Mouse (Mus musculus): ENCODE data around the gene Rint1. TPM values are rescaled to one million over a fixed set of nuclear protein-coding genes. Genes with fewer than 3 reads are reported as not detected.
"Not testable (repeated sequence)": the region's sequence is repeated elsewhere in the genome, so short reads cannot be mapped to it uniquely, and the experiment has no call there.

Gene Rint1
- polyA plus RNA-seq, 1 experiment from 2014 or later = 31.1 TPM

GRCm38 (mm10) chr5:23830897-23831752 is 43.6 kb downstream of the Rint1 start:
- Histone ChIP-seq H3K27ac (no peak overlapping the region), H3K4me2 (peak overlapping the region; percentile 34), H3K9me3 (no peaks in the 10 kb centered on the region), H3K4me1 (no peaks in the 10 kb centered on the region), H3K9ac (no peak overlapping the region), H3K4me3 (0 out of 2 replicates have a peak overlapping the region, but pooled peaks have one; percentile 13), H3K27me3 (replicated peaks) (peaks cover 13% of the 10 kb centered on the region; the same call in 1 of the 2 replicates), H3K36me3 (replicated peaks) (no peaks in the 10 kb centered on the region)
- WGBS = 49% methylated on average over 58 of the region's 58 CpGs
- ATAC-seq (replicated peaks) = no peak

- not testable (repeated sequence) for H3K4me3 ChIP-seq; H3K27ac ChIP-seq; ATAC-seq (replicated peaks); H3K4me2 ChIP-seq; H3K9me3 ChIP-seq; H3K9ac ChIP-seq; H3K4me1 ChIP-seq
- peaks cover 13% of the 10 kb centered on the region; the same call in 1 of the 2 replicates for H3K27me3 ChIP-seq (replicated peaks)
- H3K36me3 ChIP-seq (replicated peaks) = peaks cover 11% of the 10 kb centered on the region
- WGBS = 68% methylated on average over 1 of the region's 1 CpGs
Observed at GRCm38 (mm10) chr5:23835691-23836090, 48.2 kb downstream of the Rint1 start.

DNA sequence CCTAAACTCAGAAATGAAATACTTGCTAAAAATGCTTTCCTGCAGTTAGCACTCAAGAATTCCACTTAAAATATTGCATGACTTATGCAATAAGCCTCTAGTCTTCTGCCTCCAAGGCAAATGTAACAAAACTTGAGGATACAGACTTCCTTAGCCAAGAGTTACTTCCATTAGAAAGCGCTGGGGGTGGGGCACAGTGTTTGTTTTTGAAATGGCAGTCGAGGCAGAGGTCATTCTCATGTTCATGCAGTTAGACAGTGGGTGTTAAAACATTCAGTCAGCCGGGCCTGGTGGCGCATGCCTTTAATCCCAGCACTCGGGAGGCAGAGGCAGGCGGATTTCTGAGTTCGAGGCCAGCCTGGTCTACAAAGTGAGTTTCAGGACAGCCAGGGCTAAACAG is 50.6 kb downstream of the Rint1 start:
- Histone ChIP-seq H3K4me1 (peaks cover 11% of the 10 kb centered on the region), H3K9ac (no peak overlapping the region), H3K4me2 (no peak overlapping the region), H3K9me3 (no peaks in the 10 kb centered on the region), H3K4me3 (no peak overlapping the region), H3K27ac (no peak overlapping the region), H3K27me3 (replicated peaks) (no peaks in the 10 kb centered on the region), H3K36me3 (replicated peaks) (peaks cover 14% of the 10 kb centered on the region)
- WGBS = 91% methylated on average over 7 of the region's 7 CpGs
- no peak for ATAC-seq (replicated peaks)

DNA sequence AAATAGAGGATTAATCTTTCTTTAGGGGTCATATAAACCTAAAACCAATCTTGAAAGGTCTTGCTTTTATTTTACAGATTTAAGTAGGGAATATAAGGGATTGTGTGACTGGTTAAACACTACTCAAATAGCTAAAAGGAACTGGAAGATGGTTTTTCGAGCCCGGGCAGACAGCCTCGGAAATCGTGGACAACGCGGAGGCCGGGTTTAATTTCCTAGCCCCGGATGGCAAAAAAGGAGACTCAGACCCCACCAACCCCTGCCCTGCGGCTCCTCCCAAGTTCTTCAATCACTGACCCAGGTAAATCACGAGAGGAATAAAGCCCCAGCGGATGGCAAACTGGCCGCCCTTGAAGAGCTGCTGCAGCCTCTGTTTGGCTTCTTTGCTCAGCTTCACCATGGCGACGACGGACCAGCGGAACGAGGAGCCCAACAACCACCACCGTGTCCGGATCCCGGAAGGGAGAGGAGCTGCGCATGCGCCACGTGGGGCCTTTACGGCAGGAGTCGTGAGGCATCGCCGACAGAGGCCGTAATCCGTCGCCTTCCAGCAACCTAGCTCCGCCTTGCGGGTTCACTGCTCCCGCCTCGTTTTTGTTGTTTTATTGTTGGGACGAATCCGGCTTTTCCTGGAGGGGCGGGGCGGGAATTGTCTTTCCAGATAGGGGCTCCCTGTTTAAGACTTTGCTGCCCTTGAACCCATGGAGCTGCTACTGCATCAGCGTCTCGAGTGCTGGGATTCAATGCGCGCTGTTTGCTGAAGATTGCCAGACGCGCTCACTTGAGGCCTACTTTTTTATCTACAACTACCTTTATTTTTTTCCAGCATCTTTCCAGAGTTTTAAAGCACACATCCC is 56.4 kb downstream of the Rint1 start, which contains the start of gene Tomm7:
Gene Tomm7 (minus strand): TSS at position 488 of the 857 bp plus-strand sequence.
- under 1% methylated on average over 44 of the region's 44 CpGs for WGBS
- H3K4me3 ChIP-seq = peak within 1 kb of the TSS; percentile 88
- H3K4me1 ChIP-seq = peaks cover 21% of the 10 kb centered on the region
- H3K9ac ChIP-seq = peak within 1 kb of the TSS; percentile 90
- peak within 1 kb of the TSS; percentile 68 for H3K4me2 ChIP-seq
- ATAC-seq (replicated peaks) = peak; percentile 95
- peak within 1 kb of the TSS; percentile 88 for H3K27ac ChIP-seq
- no peaks in the 10 kb centered on the region for H3K27me3 ChIP-seq (replicated peaks)
- peaks cover 11% of the 10 kb centered on the region for H3K36me3 ChIP-seq (replicated peaks)
- H3K9me3 ChIP-seq = no peaks in the 10 kb centered on the region

- H3K9ac ChIP-seq = peak overlapping the region; percentile 90
- H3K4me1 ChIP-seq = peaks cover 21% of the 10 kb centered on the region
- H3K4me3 ChIP-seq = peak overlapping the region; percentile 88
- WGBS = 34% methylated on average over 7 of the region's 7 CpGs
- peak overlapping the region; percentile 88 for H3K27ac ChIP-seq
- no peaks in the 10 kb centered on the region for H3K27me3 ChIP-seq (replicated peaks)
- no peaks in the 10 kb centered on the region for H3K9me3 ChIP-seq
- peak overlapping the region; percentile 68 for H3K4me2 ChIP-seq
- 0 out of 2 replicates have a peak, but pooled peaks cover 5% of the 10 kb centered on the region for H3K36me3 ChIP-seq (replicated peaks)
- ATAC-seq (replicated peaks) = peak; percentile 21; the same call in 1 of the 2 replicates
Observed at GRCm38 (mm10) chr5:23844531-23844841, 57.0 kb downstream of the Rint1 start.

GRCm38 (mm10) chr5:23845141-23845540 is 57.6 kb downstream of the Rint1 start:
- H3K4me3 ChIP-seq = peak overlapping the region; percentile 88; the same call in 1 of the 2 replicates
- H3K4me2 ChIP-seq = peak overlapping the region; percentile 68; the same call in 1 of the 2 replicates
- H3K27ac ChIP-seq = no peak overlapping the region
- H3K36me3 ChIP-seq (replicated peaks) = 0 out of 2 replicates have a peak, but pooled peaks cover 3% of the 10 kb centered on the region
- H3K27me3 ChIP-seq (replicated peaks) = no peaks in the 10 kb centered on the region
- peaks cover 21% of the 10 kb centered on the region for H3K4me1 ChIP-seq
- 80% methylated on average over 3 of the region's 3 CpGs for WGBS
- ATAC-seq (replicated peaks) = no peak
- H3K9ac ChIP-seq = no peak overlapping the region
- no peaks in the 10 kb centered on the region for H3K9me3 ChIP-seq

GRCm38 (mm10) chr5:23850345-23851159 is 63.0 kb downstream of the Rint1 start:
- under 1% methylated on average over 61 of the region's 61 CpGs for WGBS
- Histone ChIP-seq H3K4me2 (peak overlapping the region; percentile 79), H3K4me3 (peak overlapping the region; percentile 96), H3K4me1 (peaks cover 7% of the 10 kb centered on the region), H3K36me3 (replicated peaks) (peaks cover 9% of the 10 kb centered on the region; the same call in 1 of the 2 replicates), H3K9me3 (no peaks in the 10 kb centered on the region), H3K9ac (peak overlapping the region; percentile 79), H3K27ac (peak overlapping the region; percentile 81), H3K27me3 (replicated peaks) (no peaks in the 10 kb centered on the region)
- ATAC-seq (replicated peaks) = peak; percentile 97

DNA sequence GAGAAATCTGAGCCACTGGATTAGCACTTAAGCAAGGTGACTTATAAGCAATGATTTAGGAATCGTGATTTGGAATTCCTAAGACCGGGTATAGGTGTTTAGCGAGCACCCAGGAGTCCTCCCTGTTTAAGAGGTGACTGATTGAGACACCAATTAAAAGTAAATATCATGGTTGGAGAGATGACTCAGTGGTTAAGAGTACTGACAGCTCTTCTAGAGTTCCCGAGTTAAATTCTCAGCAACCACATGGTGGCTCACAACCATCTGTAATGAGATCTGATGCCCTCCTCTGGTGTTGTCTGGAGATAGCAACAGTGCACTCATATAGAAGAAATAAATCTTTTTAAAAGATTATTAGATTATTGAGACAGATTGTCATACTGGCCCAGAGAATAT is 63.6 kb downstream of the Rint1 start:
- not testable (repeated sequence) for H3K27me3 ChIP-seq (replicated peaks); H3K9me3 ChIP-seq; H3K4me1 ChIP-seq
- ATAC-seq (replicated peaks) = peak; percentile 35; the same call in 1 of the 2 replicates
- peak overlapping the region; percentile 79 for H3K9ac ChIP-seq
- peaks cover 14% of the 10 kb centered on the region for H3K36me3 ChIP-seq (replicated peaks)
- H3K27ac ChIP-seq = peak overlapping the region; percentile 81
- 9% methylated on average over 4 of the region's 4 CpGs for WGBS
- H3K4me3 ChIP-seq = peak overlapping the region; percentile 96
- H3K4me2 ChIP-seq = peak overlapping the region; percentile 79

DNA sequence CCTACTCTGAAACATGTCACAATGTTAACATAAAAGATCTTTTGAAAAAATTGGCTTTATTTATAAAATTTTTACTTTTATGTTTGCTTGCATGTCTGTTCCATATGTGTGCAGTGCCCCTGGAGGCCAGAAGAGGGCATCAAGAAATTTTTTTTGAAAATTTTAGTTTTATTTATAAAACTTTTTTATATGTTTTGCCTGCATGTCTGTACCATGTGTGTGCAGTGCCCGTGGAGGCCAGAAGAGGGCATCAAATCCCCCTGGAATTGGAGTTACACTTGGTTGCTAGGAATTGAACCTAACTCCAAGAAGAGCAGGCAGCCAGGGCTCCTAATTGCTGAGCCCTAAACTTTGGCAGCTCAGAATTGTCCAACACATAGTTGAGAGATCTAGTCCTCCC is 65.4 kb downstream of the Rint1 start:
- H3K4me1 ChIP-seq; H3K27me3 ChIP-seq (replicated peaks); H3K9ac ChIP-seq; H3K9me3 ChIP-seq; H3K27ac ChIP-seq; H3K4me3 ChIP-seq; ATAC-seq (replicated peaks); H3K4me2 ChIP-seq: not testable (repeated sequence)
- 94% methylated on average over 1 of the region's 1 CpGs for WGBS
- H3K36me3 ChIP-seq (replicated peaks) = peaks cover 14% of the 10 kb centered on the region

GRCm38 (mm10) chr5:23855484-23855883 is 68.0 kb downstream of the Rint1 start:
- Histone ChIP-seq H3K4me2 (no peak overlapping the region), H3K4me3 (no peak overlapping the region), H3K9ac (no peak overlapping the region), H3K27me3 (replicated peaks) (no peaks in the 10 kb centered on the region), H3K4me1 (peaks cover 7% of the 10 kb centered on the region), H3K9me3 (no peaks in the 10 kb centered on the region), H3K36me3 (replicated peaks) (peaks cover 14% of the 10 kb centered on the region), H3K27ac (no peak overlapping the region)
- ATAC-seq (replicated peaks) = no peak
- 97% methylated on average over 6 of the region's 6 CpGs for WGBS

DNA sequence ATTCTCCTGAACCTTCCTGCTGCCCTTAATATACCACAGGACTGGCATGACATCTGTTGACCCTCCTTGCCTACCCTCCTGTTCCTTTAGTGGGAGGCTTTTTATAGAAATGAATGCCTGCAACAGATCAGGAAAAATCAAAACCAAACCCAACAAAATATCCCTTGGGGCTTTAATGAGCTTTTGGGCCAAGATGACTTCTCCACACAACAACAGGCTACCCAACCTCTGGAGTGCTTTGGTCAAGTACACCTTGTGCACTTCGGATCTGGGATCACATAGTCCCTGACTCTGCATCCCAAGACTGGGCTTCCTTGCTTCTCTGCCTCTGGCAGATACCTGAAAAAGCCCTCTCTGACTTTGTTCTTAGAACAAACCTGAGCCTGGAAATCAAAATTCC is 68.7 kb downstream of the Rint1 start:
- ATAC-seq (replicated peaks) = no peak
- H3K27ac ChIP-seq = no peak overlapping the region
- 88% methylated on average over 1 of the region's 1 CpGs for WGBS
- no peak overlapping the region for H3K4me3 ChIP-seq
- H3K4me1 ChIP-seq = peaks cover 7% of the 10 kb centered on the region
- H3K27me3 ChIP-seq (replicated peaks) = no peaks in the 10 kb centered on the region
- peaks cover 14% of the 10 kb centered on the region for H3K36me3 ChIP-seq (replicated peaks)
- H3K4me2 ChIP-seq = no peak overlapping the region
- H3K9me3 ChIP-seq = no peaks in the 10 kb centered on the region
- no peak overlapping the region for H3K9ac ChIP-seq

Measured in midbrain, embryonic 15.5 days (tissue).